Mouse (Mus musculus) midbrain, embryonic 12.5 days (tissue): ENCODE data around the gene Rab11fip5. TPM values are rescaled to one million over a fixed set of nuclear protein-coding genes. Genes with fewer than 3 reads are reported as not detected.

Experiments
- ATAC-seq: fragments of 200-750 bp; cut with Nextera tagmentation; 2 replicates; pipeline ENCODE4 v1.8.0; 2017; ENCODE audit warnings: low read depth, moderate TSS enrichment, moderate library complexity; ENCODE audit not compliant: low FRiP score
- H3K27ac ChIP-seq: fragments of 300-500 bp; sonication (generic); replicated peaks from 2 replicates; pipeline ENCODE4 v1.5.1; 2016; ENCODE audit warnings: mild to moderate bottlenecking
- H3K27me3 ChIP-seq: fragments of 300-500 bp; sonication (generic); 2 replicates; pipeline ENCODE4 v1.6.1; 2016; ENCODE audit warnings: mild to moderate bottlenecking
- H3K36me3 ChIP-seq: fragments of 300-500 bp; sonication (generic); 2 replicates; pipeline ENCODE4 v1.6.1; 2016
- H3K4me1 ChIP-seq: fragments of 300-500 bp; sonication (generic); 2 replicates; pipeline ENCODE4 v1.6.1; 2016
- H3K4me2 ChIP-seq: fragments of 300-500 bp; sonication (generic); replicated peaks from 2 replicates; pipeline ENCODE4 v1.6.1; 2016; ENCODE audit warnings: mild to moderate bottlenecking, moderate library complexity
- H3K4me3 ChIP-seq: fragments of 300-500 bp; sonication (generic); 2 replicates; pipeline ENCODE4 v1.5.1; 2016; ENCODE audit warnings: mild to moderate bottlenecking
- H3K9ac ChIP-seq: fragments of 300-500 bp; sonication (generic); replicated peaks from 2 replicates; pipeline ENCODE4 v1.6.1; 2016; ENCODE audit warnings: mild to moderate bottlenecking, moderate library complexity
- H3K9me3 ChIP-seq: fragments of 300-500 bp; sonication (generic); 2 replicates; pipeline ENCODE4 v1.6.1; 2016; ENCODE audit warnings: mild to moderate bottlenecking
- WGBS: fragments of 180-500 bp; shearing (Covaris S2); methylation state at CpG from one replicate; pipeline ENCODE4 v1.1.7; 2016; 5-methylcytosine and 5-hydroxymethylcytosine counted together
- polyA plus RNA-seq: library from polyadenylated mRNA; unstranded; fragments of >200 nt; fragmentation: Nextera tagmentation; extraction: Ambion mirVana; gene quantifications from 2 replicates; pipeline ENCODE4 v1.2.1, GENCODE M21; 2016

The Rab11fip5 gene
- polyA plus RNA-seq, 1 experiment from 2014 or later, result 9.7 TPM

- H3K4me2 ChIP-seq, result no peak overlapping the region
- no peak overlapping the region for H3K9ac ChIP-seq
- no peak for ATAC-seq
- no peaks in the 10 kb centered on the region for H3K4me1 ChIP-seq
- H3K4me3 ChIP-seq, result no peak overlapping the region
- peaks cover 7% of the 10 kb centered on the region; the same call in 1 of the 2 replicates for H3K36me3 ChIP-seq
- no peak overlapping the region for H3K27ac ChIP-seq
- H3K9me3 ChIP-seq, result no peaks in the 10 kb centered on the region
- peaks cover 7% of the 10 kb centered on the region for H3K27me3 ChIP-seq
- 78% methylated on average over 11 of the region's 12 CpGs for WGBS
Measured at GRCm38 (mm10) chr6:85340184-85340583, 34.2 kb downstream of the Rab11fip5 start.

GRCm38 (mm10) chr6:85339273-85339901, 35.0 kb downstream of the Rab11fip5 start:
- H3K36me3 ChIP-seq, result peaks cover 7% of the 10 kb centered on the region; the same call in 1 of the 2 replicates
- H3K27ac ChIP-seq, result no peak overlapping the region
- no peaks in the 10 kb centered on the region for H3K9me3 ChIP-seq
- no peak overlapping the region for H3K4me2 ChIP-seq
- no peaks in the 10 kb centered on the region for H3K4me1 ChIP-seq
- ATAC-seq, result no peak
- no peak overlapping the region for H3K4me3 ChIP-seq
- H3K27me3 ChIP-seq, result peaks cover 7% of the 10 kb centered on the region
- 67% methylated on average over 1 of the region's 1 CpGs for WGBS
- H3K9ac ChIP-seq, result no peak overlapping the region

DNA sequence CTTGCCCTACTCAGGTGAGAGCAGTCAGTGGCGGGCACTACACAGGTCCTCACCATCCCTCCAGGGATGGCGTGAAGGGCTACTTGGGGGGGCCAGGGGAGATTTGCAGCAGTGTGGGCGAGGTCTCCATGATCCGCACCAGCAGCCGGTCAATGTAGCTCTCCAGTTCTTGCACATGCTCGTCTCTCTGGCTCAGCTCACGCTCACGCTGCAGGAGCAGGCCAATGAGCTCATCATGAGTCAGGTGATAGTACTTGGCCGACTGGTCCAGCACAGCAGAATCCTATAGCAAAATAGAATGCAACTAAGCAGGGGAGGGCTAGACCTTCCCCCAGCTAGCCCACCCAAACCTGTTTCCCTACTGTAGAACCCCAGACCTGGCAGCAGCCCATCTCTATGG, 37.5 kb downstream of the Rab11fip5 start:
- whole genome bisulfite sequencing, result 84% methylated on average over 9 of the region's 9 CpGs

DNA sequence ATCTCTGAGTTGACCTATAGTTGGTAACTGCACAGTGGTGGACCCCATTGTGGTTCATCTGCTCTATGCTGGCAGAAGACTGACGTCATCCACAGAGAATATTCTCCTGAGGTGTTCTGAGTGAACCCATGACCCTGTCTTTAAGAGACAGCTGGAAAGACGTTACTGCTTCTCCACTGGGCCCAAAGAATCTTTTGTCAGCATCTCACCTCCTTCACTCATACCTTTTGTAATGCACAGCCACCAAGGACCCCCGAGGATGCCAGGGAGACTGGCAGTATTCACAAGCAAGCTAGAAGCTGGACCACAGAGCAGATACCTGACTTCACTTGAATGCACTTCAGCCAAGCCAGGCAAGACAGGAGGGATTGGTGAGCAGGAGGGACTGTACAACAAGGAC, 39.1 kb downstream of the Rab11fip5 start:
- H3K27me3 ChIP-seq, result peaks cover 14% of the 10 kb centered on the region
- H3K4me3 ChIP-seq, result no peak overlapping the region
- no peak overlapping the region for H3K27ac ChIP-seq
- ATAC-seq, result no peak
- no peak overlapping the region for H3K9ac ChIP-seq
- H3K9me3 ChIP-seq, result no peaks in the 10 kb centered on the region
- peaks cover 11% of the 10 kb centered on the region for H3K4me1 ChIP-seq
- no peak overlapping the region for H3K4me2 ChIP-seq
- WGBS, result 60% methylated on average over 3 of the region's 3 CpGs
- H3K36me3 ChIP-seq, result no peaks in the 10 kb centered on the region

More for the DNA sequence above, 37.5 kb downstream of the Rab11fip5 start:
- peaks cover 5% of the 10 kb centered on the region for H3K4me1 ChIP-seq
- no peak overlapping the region for H3K4me3 ChIP-seq
- H3K27ac ChIP-seq, result no peak overlapping the region
- H3K27me3 ChIP-seq, result peaks cover 7% of the 10 kb centered on the region
- H3K9me3 ChIP-seq, result no peaks in the 10 kb centered on the region
- ATAC-seq, result no peak
- no peak overlapping the region for H3K9ac ChIP-seq
- H3K4me2 ChIP-seq, result no peak overlapping the region
- peaks cover 6% of the 10 kb centered on the region; the same call in 1 of the 2 replicates for H3K36me3 ChIP-seq

DNA sequence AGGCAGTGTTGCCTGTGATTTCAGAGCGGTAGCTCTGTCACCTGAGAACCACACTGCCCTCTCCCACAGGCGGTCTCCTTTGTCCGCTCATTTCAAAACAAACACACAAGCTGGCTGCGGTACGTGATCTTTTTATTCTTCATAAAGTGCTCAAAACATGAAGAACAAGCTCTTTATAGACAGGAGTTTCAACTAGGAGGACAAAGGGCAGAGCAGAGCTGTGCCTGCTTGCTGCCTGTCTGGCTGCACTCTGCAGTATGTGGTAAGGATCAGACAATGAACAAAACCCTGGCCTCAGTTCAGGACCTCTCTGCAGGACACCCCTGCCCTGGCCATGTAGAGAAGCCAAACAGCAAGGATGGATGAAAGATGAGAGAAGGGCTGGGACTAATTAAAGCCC, 39.6 kb downstream of the Rab11fip5 start:
- peaks cover 14% of the 10 kb centered on the region for H3K27me3 ChIP-seq
- ATAC-seq, result no peak

GRCm38 (mm10) chr6:85334251-85334650, 40.2 kb downstream of the Rab11fip5 start:
- Histone ChIP-seq H3K27me3 (peaks cover 14% of the 10 kb centered on the region), H3K27ac (no peak overlapping the region), H3K9ac (no peak overlapping the region), H3K9me3 (no peaks in the 10 kb centered on the region), H3K4me2 (0 out of 2 replicates have a peak overlapping the region, but pooled peaks have one; percentile 96), H3K36me3 (no peaks in the 10 kb centered on the region), H3K4me1 (peaks cover 11% of the 10 kb centered on the region), H3K4me3 (0 out of 2 replicates have a peak overlapping the region, but pooled peaks have one; percentile 67)
- no peak for ATAC-seq

More for the DNA sequence above, 39.6 kb downstream of the Rab11fip5 start:
- no peak overlapping the region for H3K27ac ChIP-seq
- no peak overlapping the region for H3K4me3 ChIP-seq
- H3K4me2 ChIP-seq, result no peak overlapping the region
- H3K36me3 ChIP-seq, result no peaks in the 10 kb centered on the region
- peaks cover 11% of the 10 kb centered on the region for H3K4me1 ChIP-seq
- no peak overlapping the region for H3K9ac ChIP-seq
- 81% methylated on average over 5 of the region's 5 CpGs for WGBS
- no peaks in the 10 kb centered on the region for H3K9me3 ChIP-seq

DNA sequence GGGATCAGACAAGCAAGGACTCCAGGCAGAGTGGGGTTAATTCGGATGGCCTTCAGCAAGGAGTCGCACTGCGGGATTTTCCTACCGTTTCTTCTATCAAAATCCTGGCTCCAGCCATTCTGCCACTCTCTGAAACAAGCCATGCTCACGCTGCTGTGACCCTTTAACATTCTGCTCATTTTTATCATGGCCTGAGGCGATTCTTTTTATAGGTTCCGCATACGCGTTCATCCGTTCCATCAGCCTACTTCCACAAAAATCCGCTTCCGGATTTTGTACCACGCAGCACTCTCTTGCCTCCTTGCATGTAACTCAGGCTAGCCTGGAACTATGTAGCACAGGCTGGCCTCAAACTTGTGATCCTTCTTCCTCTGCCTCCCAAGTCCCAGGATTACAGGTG, 40.7 kb downstream of the Rab11fip5 start:
- peak overlapping the region; percentile 46 for H3K9ac ChIP-seq
- H3K4me3 ChIP-seq, result peak overlapping the region; percentile 67
- peaks cover 14% of the 10 kb centered on the region for H3K27me3 ChIP-seq
- H3K4me2 ChIP-seq, result peak overlapping the region; percentile 96
- H3K27ac ChIP-seq, result peak overlapping the region; percentile 91
- WGBS, result 3% methylated on average over 13 of the region's 13 CpGs
- H3K9me3 ChIP-seq, result no peaks in the 10 kb centered on the region
- H3K4me1 ChIP-seq, result peaks cover 11% of the 10 kb centered on the region
- no peaks in the 10 kb centered on the region for H3K36me3 ChIP-seq
- no peak for ATAC-seq

- H3K27me3 ChIP-seq, result peaks cover 14% of the 10 kb centered on the region
- peak; percentile 98 for ATAC-seq
- H3K9me3 ChIP-seq, result no peaks in the 10 kb centered on the region
- H3K36me3 ChIP-seq, result no peaks in the 10 kb centered on the region
- peak within 1 kb of the TSS; percentile 96 for H3K4me2 ChIP-seq
- peak within 1 kb of the TSS; percentile 67 for H3K4me3 ChIP-seq
- peaks cover 11% of the 10 kb centered on the region for H3K4me1 ChIP-seq
- peak within 1 kb of the TSS; percentile 91 for H3K27ac ChIP-seq
- H3K9ac ChIP-seq, result peak within 1 kb of the TSS; percentile 64
- under 1% methylated on average over 49 of the region's 49 CpGs for WGBS
Measured at GRCm38 (mm10) chr6:85333000-85333669, 41.3 kb downstream of the Rab11fip5 start, which contains the start of gene Sfxn5. Gene Sfxn5, minus strand, starts transcription at chr6:85333422.

DNA sequence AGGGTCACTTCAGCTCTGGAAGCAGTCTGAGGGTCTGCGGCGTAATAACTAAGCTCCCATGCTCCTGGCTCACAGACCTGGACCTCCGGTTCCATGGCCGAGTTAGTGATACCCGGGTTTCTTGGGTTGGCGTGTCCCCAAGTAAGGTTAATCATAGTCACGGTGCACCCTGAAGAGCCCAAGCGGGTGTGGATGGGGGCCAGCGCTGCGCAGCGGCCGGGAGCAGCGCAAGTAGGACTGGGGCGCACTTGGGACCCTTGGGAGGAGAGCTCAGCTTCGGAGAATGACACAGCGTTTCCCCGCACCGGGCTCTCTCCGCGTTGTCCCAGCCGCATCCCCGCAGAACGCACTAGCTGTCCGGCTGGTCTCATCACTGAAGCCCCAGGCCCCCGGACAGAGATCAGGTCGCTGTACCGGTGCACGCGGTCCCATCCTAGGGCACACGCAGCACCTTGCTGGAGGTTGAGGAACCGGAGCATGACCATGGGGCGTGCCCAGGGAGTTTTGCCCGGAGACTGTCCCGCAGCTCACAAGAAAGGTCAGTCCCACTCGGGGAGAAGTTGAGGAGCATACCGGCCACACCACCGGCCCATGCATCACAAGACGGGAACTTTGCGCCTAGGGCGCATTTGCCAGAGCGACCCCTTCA, 42.0 kb downstream of the Rab11fip5 start:
- under 1% methylated on average over 41 of the region's 41 CpGs for WGBS
- Histone ChIP-seq H3K4me1 (peaks cover 11% of the 10 kb centered on the region), H3K27me3 (peaks cover 14% of the 10 kb centered on the region), H3K9me3 (no peaks in the 10 kb centered on the region), H3K9ac (peak overlapping the region; percentile 64), H3K4me3 (peak overlapping the region; percentile 67), H3K4me2 (peak overlapping the region; percentile 96), H3K27ac (peak overlapping the region; percentile 91), H3K36me3 (no peaks in the 10 kb centered on the region)
- ATAC-seq, result no peak

GRCm38 (mm10) chr6:85331736-85332135, 42.7 kb downstream of the Rab11fip5 start:
- Histone ChIP-seq H3K9ac (no peak overlapping the region), H3K27ac (no peak overlapping the region), H3K4me1 (peaks cover 11% of the 10 kb centered on the region), H3K4me2 (peak overlapping the region; percentile 96), H3K4me3 (peak overlapping the region; percentile 67), H3K27me3 (peaks cover 14% of the 10 kb centered on the region), H3K36me3 (no peaks in the 10 kb centered on the region), H3K9me3 (no peaks in the 10 kb centered on the region)
- ATAC-seq, result no peak
- 13% methylated on average over 8 of the region's 8 CpGs for WGBS

- no peak for ATAC-seq
- Histone ChIP-seq H3K9me3 (no peaks in the 10 kb centered on the region), H3K27ac (no peak overlapping the region), H3K4me3 (no peak overlapping the region), H3K9ac (no peak overlapping the region), H3K4me1 (peaks cover 11% of the 10 kb centered on the region), H3K36me3 (no peaks in the 10 kb centered on the region), H3K4me2 (0 out of 2 replicates have a peak overlapping the region, but pooled peaks have one; percentile 96), H3K27me3 (peaks cover 14% of the 10 kb centered on the region)
- WGBS, result 54% methylated on average over 6 of the region's 6 CpGs
Measured at GRCm38 (mm10) chr6:85331221-85331735, 43.2 kb downstream of the Rab11fip5 start.
